Mouse (Mus musculus) intestine, embryonic 16.5 days (tissue): ENCODE data around the gene Gsg1l. TPM values are rescaled to one million over a fixed set of nuclear protein-coding genes. Genes with fewer than 3 reads are reported as not detected.

Source experiments
- ATAC-seq: fragments of 200-750 bp; cut with Nextera tagmentation; 2 replicates; pipeline ENCODE4 v1.8.0; 2017; ENCODE audit warnings: moderate TSS enrichment, moderate library complexity
- H3K27ac ChIP-seq: fragments of 300-500 bp; sonication (generic); 2 replicates; pipeline ENCODE4 v1.5.1; 2014; ENCODE audit warnings: mild to moderate bottlenecking, low read length
- H3K27me3 ChIP-seq: fragments of 300-500 bp; sonication (generic); replicated peaks from 2 replicates; pipeline ENCODE4 v1.6.1; 2014; ENCODE audit warnings: low read length, control low read depth, mixed read lengths; ENCODE audit not compliant: control insufficient read depth, insufficient read depth
- H3K36me3 ChIP-seq: fragments of 300-500 bp; sonication (generic); 2 replicates; pipeline ENCODE4 v1.6.1; 2014; ENCODE audit warnings: low read length, control low read depth; ENCODE audit not compliant: control insufficient read depth, insufficient read depth
- H3K4me1 ChIP-seq: fragments of 300-500 bp; sonication (generic); 2 replicates; pipeline ENCODE4 v1.6.1; 2014; ENCODE audit warnings: low read length, control low read depth, mixed read lengths; ENCODE audit not compliant: control insufficient read depth, insufficient read depth
- H3K4me2 ChIP-seq: fragments of 300-500 bp; sonication (generic); 2 replicates; pipeline ENCODE4 v1.6.1; 2014; ENCODE audit warnings: low read depth, low read length, control low read depth
- H3K4me3 ChIP-seq: fragments of 300-500 bp; sonication (generic); 2 replicates; pipeline ENCODE4 v1.5.1; 2014; ENCODE audit warnings: mild to moderate bottlenecking, low read length
- H3K9ac ChIP-seq: fragments of 300-500 bp; sonication (generic); 2 replicates; pipeline ENCODE4 v1.6.1; 2014; ENCODE audit warnings: low read depth, low read length
- H3K9me3 ChIP-seq: fragments of 300-500 bp; sonication (generic); 2 replicates; pipeline ENCODE4 v1.6.1; 2016; ENCODE audit warnings: low read length, control low read depth; ENCODE audit not compliant: control insufficient read depth
- WGBS: fragments of 180-500 bp; shearing (Covaris S2); extraction: QIAGEN DNeasy Blood & Tissue Kit; methylation state at CpG from one replicate; pipeline ENCODE4 v1.1.7; 2014; 5-methylcytosine and 5-hydroxymethylcytosine counted together
- polyA plus RNA-seq: library from polyadenylated mRNA; unstranded; fragments of >200 nt; fragmentation: Nextera tagmentation; extraction: Ambion mirVana; gene quantifications from 2 replicates; pipeline ENCODE4 v1.2.1, GENCODE M21; 2015

Gsg1l gene
- polyA plus RNA-seq, 1 experiment from 2014 or later: 0.48 TPM

GRCm38 (mm10) chr7:125966402-125967261, 115.6 kb downstream of the Gsg1l start:
- Histone ChIP-seq H3K4me3 (no peak overlapping the region), H3K9ac (no peak overlapping the region), H3K27ac (no peak overlapping the region), H3K4me2 (no peak overlapping the region), H3K27me3 (no peaks in the 10 kb centered on the region), H3K36me3 (no peaks in the 10 kb centered on the region), H3K4me1 (no peaks in the 10 kb centered on the region), H3K9me3 (no peaks in the 10 kb centered on the region)
- no peak for ATAC-seq
- 52% methylated on average over 16 of the region's 16 CpGs for WGBS

GRCm38 (mm10) chr7:125964087-125964607, 118.1 kb downstream of the Gsg1l start:
- no peaks in the 10 kb centered on the region for H3K27me3 ChIP-seq
- H3K4me2 ChIP-seq: no peak overlapping the region
- no peak overlapping the region for H3K27ac ChIP-seq
- no peak overlapping the region for H3K4me3 ChIP-seq
- no peaks in the 10 kb centered on the region for H3K9me3 ChIP-seq
- no peaks in the 10 kb centered on the region for H3K36me3 ChIP-seq
- no peaks in the 10 kb centered on the region for H3K4me1 ChIP-seq
- H3K9ac ChIP-seq: no peak overlapping the region
- 60% methylated on average over 8 of the region's 8 CpGs for WGBS
- no peak for ATAC-seq

GRCm38 (mm10) chr7:125959294-125960048, 122.7 kb downstream of the Gsg1l start:
- no peak overlapping the region for H3K4me2 ChIP-seq
- ATAC-seq: no peak
- whole genome bisulfite sequencing: 46% methylated on average over 17 of the region's 18 CpGs
- H3K27me3 ChIP-seq: no peaks in the 10 kb centered on the region
- no peaks in the 10 kb centered on the region for H3K9me3 ChIP-seq
- H3K36me3 ChIP-seq: no peaks in the 10 kb centered on the region
- H3K27ac ChIP-seq: no peak overlapping the region
- H3K4me3 ChIP-seq: no peak overlapping the region
- no peak overlapping the region for H3K9ac ChIP-seq
- H3K4me1 ChIP-seq: no peaks in the 10 kb centered on the region

- no peak overlapping the region for H3K27ac ChIP-seq
- no peak overlapping the region for H3K4me3 ChIP-seq
- 94% methylated on average over 5 of the region's 5 CpGs for WGBS
- no peak overlapping the region for H3K9ac ChIP-seq
- H3K4me1 ChIP-seq: no peaks in the 10 kb centered on the region
- H3K4me2 ChIP-seq: no peak overlapping the region
- H3K9me3 ChIP-seq: no peaks in the 10 kb centered on the region
- H3K36me3 ChIP-seq: no peaks in the 10 kb centered on the region
- no peaks in the 10 kb centered on the region for H3K27me3 ChIP-seq
- no peak for ATAC-seq
These were observed 123.4 kb downstream of the Gsg1l start for GRCm38 (mm10) chr7:125958856-125959255.

- H3K4me2 ChIP-seq: no peak overlapping the region
- no peak overlapping the region for H3K4me3 ChIP-seq
- H3K9ac ChIP-seq: no peak overlapping the region
- no peaks in the 10 kb centered on the region for H3K36me3 ChIP-seq
- no peak overlapping the region for H3K27ac ChIP-seq
- ATAC-seq: no peak
- no peaks in the 10 kb centered on the region for H3K27me3 ChIP-seq
- no peaks in the 10 kb centered on the region for H3K4me1 ChIP-seq
- H3K9me3 ChIP-seq: no peaks in the 10 kb centered on the region
- 75% methylated on average over 5 of the region's 5 CpGs for WGBS
These were observed 127.2 kb downstream of the Gsg1l start for GRCm38 (mm10) chr7:125954994-125955393.

GRCm38 (mm10) chr7:125954356-125954878, 127.8 kb downstream of the Gsg1l start:
- H3K4me3 ChIP-seq: no peak overlapping the region
- no peaks in the 10 kb centered on the region for H3K4me1 ChIP-seq
- no peak for ATAC-seq
- H3K27me3 ChIP-seq: no peaks in the 10 kb centered on the region
- WGBS: 66% methylated on average over 3 of the region's 3 CpGs
- no peaks in the 10 kb centered on the region for H3K9me3 ChIP-seq
- no peak overlapping the region for H3K9ac ChIP-seq
- H3K4me2 ChIP-seq: no peak overlapping the region
- H3K27ac ChIP-seq: no peak overlapping the region
- H3K36me3 ChIP-seq: no peaks in the 10 kb centered on the region

GRCm38 (mm10) chr7:125953844-125954243, 128.4 kb downstream of the Gsg1l start:
- no peak for ATAC-seq
- no peak overlapping the region for H3K4me3 ChIP-seq
- H3K36me3 ChIP-seq: no peaks in the 10 kb centered on the region
- no peaks in the 10 kb centered on the region for H3K27me3 ChIP-seq
- no peak overlapping the region for H3K27ac ChIP-seq
- H3K4me2 ChIP-seq: no peak overlapping the region
- H3K9me3 ChIP-seq: no peaks in the 10 kb centered on the region
- H3K4me1 ChIP-seq: no peaks in the 10 kb centered on the region
- no peak overlapping the region for H3K9ac ChIP-seq
- 65% methylated on average over 6 of the region's 6 CpGs for WGBS

- Histone ChIP-seq H3K4me2 (no peak overlapping the region), H3K36me3 (no peaks in the 10 kb centered on the region), H3K9me3 (no peaks in the 10 kb centered on the region), H3K27ac (no peak overlapping the region), H3K27me3 (no peaks in the 10 kb centered on the region), H3K4me3 (no peak overlapping the region), H3K4me1 (no peaks in the 10 kb centered on the region), H3K9ac (no peak overlapping the region)
- ATAC-seq: no peak
- WGBS: 79% methylated on average over 7 of the region's 7 CpGs
These were observed 130.3 kb downstream of the Gsg1l start for GRCm38 (mm10) chr7:125951911-125952310.

- no peaks in the 10 kb centered on the region for H3K4me1 ChIP-seq
- no peak overlapping the region for H3K9ac ChIP-seq
- ATAC-seq: no peak
- H3K4me2 ChIP-seq: no peak overlapping the region
- H3K27ac ChIP-seq: no peak overlapping the region
- H3K36me3 ChIP-seq: no peaks in the 10 kb centered on the region
- WGBS: 78% methylated on average over 4 of the region's 4 CpGs
- no peaks in the 10 kb centered on the region for H3K9me3 ChIP-seq
- H3K27me3 ChIP-seq: no peaks in the 10 kb centered on the region
- H3K4me3 ChIP-seq: no peak overlapping the region
These were observed 133.2 kb downstream of the Gsg1l start for GRCm38 (mm10) chr7:125948973-125949372.
